Mouse (Mus musculus) heart, adult 2 months (tissue): Measurements from ENCODE around the gene Gba. TPM values are rescaled to one million over a fixed set of nuclear protein-coding genes. Genes with fewer than 3 reads are reported as not detected.

Experiments
- DNase-seq, 2 experiments: peaks; one replicate each; pipeline ENCODE4 v3.0.0; 2021
- H3K27ac ChIP-seq: fragments of 200-600 bp; 2 replicates; pipeline ENCODE4 v1.8.1; 2022
- H3K27me3 ChIP-seq: fragments of 200-500 bp; 2 replicates; pipeline ENCODE4 v1.6.1; 2012; ENCODE audit warnings: mild to moderate bottlenecking, low read length, inconsistent platforms, mixed read lengths; ENCODE audit not compliant: control insufficient read depth, insufficient read depth
- H3K36me3 ChIP-seq: fragments of 200-500 bp; 2 replicates; pipeline ENCODE4 v1.6.1; 2012; ENCODE audit warnings: low read length, inconsistent platforms; ENCODE audit not compliant: control insufficient read depth, insufficient read depth
- H3K4me1 ChIP-seq: fragments of 200-500 bp; 2 replicates; pipeline ENCODE4 v1.6.1; 2011; ENCODE audit warnings: low read length; ENCODE audit not compliant: control insufficient read depth, insufficient read depth
- H3K4me3 ChIP-seq: fragments of 200-600 bp; 2 replicates; pipeline ENCODE4 v1.8.1; 2022
- H3K79me2 ChIP-seq: fragments of 200-500 bp; replicated peaks from 2 replicates; pipeline ENCODE4 v1.6.1; 2012; ENCODE audit warnings: mild to moderate bottlenecking, inconsistent platforms, low read length, moderate library complexity, mixed read lengths; ENCODE audit not compliant: control insufficient read depth, insufficient read depth
- H3K9ac ChIP-seq: fragments of 200-500 bp; 2 replicates; pipeline ENCODE4 v1.6.1; 2012; ENCODE audit warnings: low read depth, mild to moderate bottlenecking, control low read depth, inconsistent platforms, low read length, mixed read lengths
- CTCF ChIP-seq: fragments of 200-600 bp; IDR thresholded peaks from 2 replicates; pipeline ENCODE4 v1.8.1; 2022; ENCODE audit warnings: antibody characterized with exemption, mild to moderate bottlenecking, moderate library complexity
- EP300 ChIP-seq: fragments of 200-500 bp; IDR thresholded peaks from 2 replicates; pipeline ENCODE4 v1.6.1; 2011; ENCODE audit warnings: low read depth, low read length, control low read depth; ENCODE audit not compliant: insufficient read depth
- POLR2A ChIP-seq: fragments of 200-500 bp; IDR thresholded peaks from 2 replicates; pipeline ENCODE4 v1.6.1; 2011; ENCODE audit warnings: mild to moderate bottlenecking, low read depth, low read length, control low read depth; ENCODE audit not compliant: insufficient read depth
- WGBS: fragments of 180-500 bp; shearing (Covaris S2); methylation state at CpG from one replicate; pipeline ENCODE4 v1.1.7; 2018; 5-methylcytosine and 5-hydroxymethylcytosine counted together
- intact Hi-C: fragments of 180-260 bp; cut with DNase I; formaldehyde crosslinking; loops from one replicate; pipeline ENCODE4 v1.15.1; 2025
- polyA plus RNA-seq: library from polyadenylated mRNA; depleted of rRNA; stranded (reverse); fragments of >200 nt; gene quantifications from 2 replicates; pipeline ENCODE4 v1.2.3, GENCODE M21; 2012
- total RNA-seq, 2 experiments: library from RNA; stranded (reverse); gene quantifications; 2 replicates each; pipeline ENCODE4 v1.2.3; 2021

The Gba gene
- total and polyA plus RNA-seq, 3 experiments: 19.9 to 26.3 (median 20.4) TPM

GRCm38 (mm10) chr3:89224796-89225195 lies 22.1 kb downstream of the Gba start:
- H3K79me2 ChIP-seq: no peaks in the 10 kb centered on the region
- H3K9ac ChIP-seq: no peak overlapping the region
- WGBS: 79% methylated on average over 11 of the region's 11 CpGs
- no peak overlapping the region for H3K27ac ChIP-seq
- TF ChIP-seq POLR2A: no peak
- TF ChIP-seq CTCF: no peak
- TF ChIP-seq EP300: no peak
- no peaks in the 10 kb centered on the region; the same call in 1 of the 2 replicates for H3K4me1 ChIP-seq
- H3K36me3 ChIP-seq: no peaks in the 10 kb centered on the region
- H3K27me3 ChIP-seq: no peaks in the 10 kb centered on the region
- DNase-seq: no peak
- intact Hi-C loops: no loop called here
- H3K4me3 ChIP-seq: no peak overlapping the region

- Histone ChIP-seq H3K36me3 (no peaks in the 10 kb centered on the region), H3K4me1 (no peaks in the 10 kb centered on the region; the same call in 1 of the 2 replicates), H3K4me3 (no peak overlapping the region), H3K27ac (no peak overlapping the region), H3K9ac (no peak overlapping the region), H3K79me2 (no peaks in the 10 kb centered on the region), H3K27me3 (no peaks in the 10 kb centered on the region)
- no peak for DNase-seq
- no peak for TF ChIP-seq POLR2A
- intact Hi-C loops: no loop called here
- 77% methylated on average over 12 of the region's 12 CpGs for WGBS
Measured at GRCm38 (mm10) chr3:89225321-89225815, 22.6 kb downstream of the Gba start.

- intact Hi-C loops: no loop called here
- TF ChIP-seq POLR2A (no peak), EP300 (no peak), CTCF (no peak)
- H3K4me3 ChIP-seq: no peak overlapping the region
- no peak overlapping the region for H3K27ac ChIP-seq
- no peaks in the 10 kb centered on the region for H3K27me3 ChIP-seq
- no peak overlapping the region for H3K9ac ChIP-seq
- 68% methylated on average over 4 of the region's 4 CpGs for WGBS
- DNase-seq: no peak
- no peaks in the 10 kb centered on the region; the same call in 1 of the 2 replicates for H3K4me1 ChIP-seq
- H3K79me2 ChIP-seq: no peaks in the 10 kb centered on the region
- H3K36me3 ChIP-seq: no peaks in the 10 kb centered on the region
Measured at GRCm38 (mm10) chr3:89225918-89226317, 23.2 kb downstream of the Gba start.

- Histone ChIP-seq H3K4me1 (no peaks in the 10 kb centered on the region; the same call in 1 of the 2 replicates), H3K4me3 (no peak overlapping the region), H3K79me2 (no peaks in the 10 kb centered on the region), H3K27ac (no peak overlapping the region), H3K27me3 (no peaks in the 10 kb centered on the region), H3K9ac (no peak overlapping the region), H3K36me3 (no peaks in the 10 kb centered on the region)
- DNase-seq: no peak
- intact Hi-C loops: no loop called here
- 77% methylated on average over 11 of the region's 11 CpGs for WGBS
- TF ChIP-seq POLR2A (no peak), EP300 (no peak), CTCF (no peak)
Measured at GRCm38 (mm10) chr3:89226361-89226760, 23.6 kb downstream of the Gba start.

GRCm38 (mm10) chr3:89226900-89227299 lies 24.2 kb downstream of the Gba start, which contains the start of gene Mtx1:
TSS of gene Mtx1 (minus strand) at chr3:89227088.
- Histone ChIP-seq H3K27me3 (no peaks in the 10 kb centered on the region), H3K9ac (peak within 1 kb of the TSS; percentile 17), H3K4me1 (no peaks in the 10 kb centered on the region; the same call in 1 of the 2 replicates), H3K27ac (peak within 1 kb of the TSS; percentile 87), H3K79me2 (no peaks in the 10 kb centered on the region), H3K4me3 (peak within 1 kb of the TSS; percentile 65), H3K36me3 (no peaks in the 10 kb centered on the region)
- 16% methylated on average over 21 of the region's 21 CpGs for WGBS
- intact Hi-C loops: no loop called here
- TF ChIP-seq EP300 (no peak), CTCF (no peak), POLR2A (no peak)
- no peak for DNase-seq

- WGBS: 10% methylated on average over 41 of the region's 41 CpGs
- Histone ChIP-seq H3K27me3 (no peaks in the 10 kb centered on the region), H3K4me3 (peak overlapping the region; percentile 65), H3K79me2 (no peaks in the 10 kb centered on the region), H3K9ac (peak overlapping the region; percentile 17), H3K27ac (peak overlapping the region; percentile 87), H3K4me1 (no peaks in the 10 kb centered on the region; the same call in 1 of the 2 replicates), H3K36me3 (no peaks in the 10 kb centered on the region)
- intact Hi-C loops: no loop called here
- TF ChIP-seq POLR2A (peak; percentile 61), CTCF (no peak)
- DNase-seq: peak; percentile 82 to 87
Measured at GRCm38 (mm10) chr3:89227307-89228179, 24.8 kb downstream of the Gba start.
